Mouse (Mus musculus): ENCODE measurements around the gene Zfp385c. TPM values are rescaled to one million over a fixed set of nuclear protein-coding genes. Genes with fewer than 3 reads are reported as not detected.
A peak's percentile ranks its signal among the peaks of the same experiment; 100 is the strongest.
"Not testable (repeated sequence)": the region's sequence is repeated elsewhere in the genome, so short reads cannot be mapped to it uniquely, and the experiment has no call there.

Zfp385c gene
- polyA plus RNA-seq, 1 experiment from 2014 or later = not detected

DNA sequence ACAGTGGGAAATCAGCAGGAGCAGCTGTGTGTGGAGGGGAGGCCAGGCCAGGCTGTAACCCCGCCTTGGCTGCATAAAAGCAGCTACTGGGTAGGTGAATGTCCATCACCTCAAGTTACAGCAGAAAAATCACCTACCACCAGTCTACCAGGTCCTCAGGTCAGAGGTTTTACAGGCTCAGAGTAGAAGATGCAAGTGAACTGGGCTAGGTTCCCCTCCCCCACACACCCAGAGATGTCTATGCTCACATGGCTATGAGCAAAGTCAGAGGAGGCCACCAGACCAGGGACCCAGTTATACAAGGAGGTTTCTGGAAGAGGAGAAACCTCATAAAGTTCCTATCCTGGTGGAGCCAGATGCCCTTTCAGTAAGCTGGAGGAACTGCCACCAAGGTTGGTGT lies 21.2 kb downstream of the Zfp385c start:
- no peak for DNase-seq (ENCODE audit: low spot score)
- no peak overlapping the region for H3K4me2 ChIP-seq (ENCODE audit: low read depth)
- no peak for ATAC-seq (ENCODE audit: insufficient read depth, low FRiP score, low TSS enrichment)
- no peak overlapping the region for H3K9ac ChIP-seq (ENCODE audit: low read length)
- peaks cover 6% of the 10 kb centered on the region; the same call in 1 of the 2 replicates for H3K4me1 ChIP-seq (ENCODE audit: control insufficient read depth, insufficient read depth, low read length)
- no peaks in the 10 kb centered on the region for H3K9me3 ChIP-seq (ENCODE audit: control insufficient read depth, low read length)
- peaks cover 10% of the 10 kb centered on the region; the same call in 1 of the 2 replicates for H3K27me3 ChIP-seq (ENCODE audit: control insufficient read depth, insufficient read depth, low read length)
- no peak overlapping the region for H3K4me3 ChIP-seq (ENCODE audit: low read depth, low read length)
- no peaks in the 10 kb centered on the region for H3K36me3 ChIP-seq (ENCODE audit: control insufficient read depth, insufficient read depth, low read length)
- no peak overlapping the region for H3K27ac ChIP-seq (ENCODE audit: low read depth, low read length)
- WGBS = 82% methylated on average over 1 of the region's 1 CpGs

DNA sequence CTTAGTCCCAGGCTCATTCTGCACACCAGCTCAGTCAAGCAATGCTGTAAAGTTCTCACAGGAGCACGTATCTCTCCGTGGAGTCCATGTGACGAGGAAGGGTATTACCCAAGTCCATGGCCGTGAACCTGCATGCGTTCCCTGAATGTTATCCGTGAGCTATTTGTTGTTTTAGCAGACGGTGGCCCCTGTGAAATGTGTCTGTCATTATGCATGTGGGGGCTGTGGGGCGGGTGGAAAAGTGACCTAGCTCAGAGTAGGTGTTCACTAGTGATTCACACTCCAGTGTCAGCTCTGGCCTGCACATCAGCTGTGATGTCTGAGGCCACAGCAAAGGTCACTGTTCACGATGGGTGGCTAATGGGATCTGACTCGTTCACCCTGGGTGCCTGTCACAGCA lies 32.4 kb downstream of the Zfp385c start:
- WGBS = 70% methylated on average over 10 of the region's 10 CpGs
- DNase-seq (ENCODE audit: low spot score) = no peak
- Histone ChIP-seq H3K4me2 (ENCODE audit: low read depth) (no peak overlapping the region), H3K36me3 (ENCODE audit: control insufficient read depth, insufficient read depth, low read length) (no peaks in the 10 kb centered on the region), H3K4me3 (ENCODE audit: low read depth, low read length) (no peak overlapping the region), H3K4me1 (ENCODE audit: control insufficient read depth, insufficient read depth, low read length) (no peaks in the 10 kb centered on the region), H3K27ac (ENCODE audit: low read depth, low read length) (no peak overlapping the region), H3K9ac (ENCODE audit: low read length) (no peak overlapping the region), H3K9me3 (ENCODE audit: control insufficient read depth, low read length) (no peaks in the 10 kb centered on the region), H3K27me3 (ENCODE audit: control insufficient read depth, insufficient read depth, low read length) (no peaks in the 10 kb centered on the region)
- ATAC-seq (ENCODE audit: insufficient read depth, low FRiP score, low TSS enrichment) = no peak

DNA sequence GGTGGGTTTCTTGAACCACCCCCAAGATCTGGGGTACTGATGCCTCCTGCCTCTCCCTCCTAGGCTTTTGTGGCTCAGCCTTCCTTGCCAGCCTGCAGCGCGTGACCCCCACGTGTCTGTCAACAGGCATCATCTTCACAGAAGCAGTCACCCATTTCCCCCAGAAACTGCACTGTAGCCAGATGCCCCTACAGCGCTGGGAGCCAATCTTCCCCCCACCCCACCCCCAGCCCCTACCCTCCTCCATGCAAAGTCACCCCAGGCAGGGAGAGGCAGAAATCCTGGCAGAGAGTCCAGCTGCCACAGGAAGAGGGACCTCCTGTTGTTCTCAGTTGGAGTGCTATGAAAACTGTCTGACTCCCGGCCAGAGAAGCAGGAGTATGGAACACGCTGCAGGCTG lies 35.8 kb downstream of the Zfp385c start:
- Histone ChIP-seq H3K4me3 (ENCODE audit: low read depth, low read length) (no peak overlapping the region), H3K27me3 (ENCODE audit: control insufficient read depth, insufficient read depth, low read length) (no peaks in the 10 kb centered on the region), H3K4me1 (ENCODE audit: control insufficient read depth, insufficient read depth, low read length) (no peaks in the 10 kb centered on the region), H3K4me2 (ENCODE audit: low read depth) (no peak overlapping the region), H3K9me3 (ENCODE audit: control insufficient read depth, low read length) (no peaks in the 10 kb centered on the region), H3K9ac (ENCODE audit: low read length) (no peak overlapping the region), H3K27ac (ENCODE audit: low read depth, low read length) (no peak overlapping the region), H3K36me3 (ENCODE audit: control insufficient read depth, insufficient read depth, low read length) (no peaks in the 10 kb centered on the region)
- WGBS = 16% methylated on average over 6 of the region's 6 CpGs
- DNase-seq (ENCODE audit: low spot score) (peak; percentile 19), ATAC-seq (ENCODE audit: insufficient read depth, low FRiP score, low TSS enrichment) (no peak)

DNA sequence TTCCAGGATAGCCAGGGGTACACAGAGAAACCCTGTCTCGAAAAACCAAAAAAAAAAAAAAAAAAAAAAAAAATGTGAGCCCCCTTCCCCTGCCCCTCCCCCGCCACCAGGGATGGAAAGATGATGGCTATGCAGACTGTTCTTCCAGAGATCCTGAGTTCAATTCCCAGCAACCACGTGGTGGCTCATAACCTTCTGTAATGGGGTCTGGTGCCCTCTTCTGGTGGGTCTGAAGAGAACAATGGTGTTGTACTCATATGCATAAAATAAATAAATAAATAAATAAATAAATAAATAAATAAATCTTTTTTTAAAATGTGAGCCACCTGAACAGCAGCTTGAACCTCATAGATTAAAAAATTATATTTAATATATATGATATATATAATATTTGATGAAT lies 36.7 kb downstream of the Zfp385c start:
- H3K9me3 ChIP-seq (ENCODE audit: control insufficient read depth, low read length); H3K4me1 ChIP-seq (ENCODE audit: control insufficient read depth, insufficient read depth, low read length); DNase-seq (ENCODE audit: low spot score); H3K9ac ChIP-seq (ENCODE audit: low read length); ATAC-seq (ENCODE audit: insufficient read depth, low FRiP score, low TSS enrichment); H3K4me3 ChIP-seq (ENCODE audit: low read depth, low read length); H3K4me2 ChIP-seq (ENCODE audit: low read depth); H3K36me3 ChIP-seq (ENCODE audit: control insufficient read depth, insufficient read depth, low read length); H3K27ac ChIP-seq (ENCODE audit: low read depth, low read length); H3K27me3 ChIP-seq (ENCODE audit: control insufficient read depth, insufficient read depth, low read length): not testable (repeated sequence)
- WGBS = 47% methylated on average over 2 of the region's 3 CpGs

DNA sequence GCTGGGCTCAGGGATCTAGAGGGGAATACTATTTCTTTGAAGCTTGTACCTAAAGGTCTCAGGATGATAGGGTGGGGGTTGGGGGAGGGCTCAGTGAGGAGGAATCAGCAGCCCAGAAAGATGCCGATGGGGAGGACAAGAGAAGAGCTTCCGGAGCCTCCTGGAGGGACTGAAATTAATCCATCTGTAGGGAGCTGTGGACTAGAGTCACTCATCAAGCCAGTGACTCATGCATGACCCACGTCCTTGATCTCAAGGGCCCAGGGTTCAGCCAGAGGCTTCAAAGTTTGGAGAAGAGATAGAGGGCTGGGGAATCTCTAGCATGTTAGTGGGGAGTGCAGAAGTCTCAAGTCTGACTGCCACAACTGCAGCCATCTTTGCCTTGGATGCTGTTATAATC lies 40.5 kb downstream of the Zfp385c start:
- no peaks in the 10 kb centered on the region for H3K9me3 ChIP-seq (ENCODE audit: control insufficient read depth, low read length)
- ATAC-seq (ENCODE audit: insufficient read depth, low FRiP score, low TSS enrichment) (no peak), DNase-seq (ENCODE audit: low spot score) (no peak)
- H3K4me1 ChIP-seq (ENCODE audit: control insufficient read depth, insufficient read depth, low read length) = no peaks in the 10 kb centered on the region
- H3K4me3 ChIP-seq (ENCODE audit: low read depth, low read length) = no peak overlapping the region
- peaks cover 16% of the 10 kb centered on the region for H3K27me3 ChIP-seq (ENCODE audit: control insufficient read depth, insufficient read depth, low read length)
- H3K9ac ChIP-seq (ENCODE audit: low read length) = no peak overlapping the region
- no peak overlapping the region for H3K4me2 ChIP-seq (ENCODE audit: low read depth)
- H3K36me3 ChIP-seq (ENCODE audit: control insufficient read depth, insufficient read depth, low read length) = no peaks in the 10 kb centered on the region
- WGBS = 44% methylated on average over 3 of the region's 3 CpGs
- no peak overlapping the region for H3K27ac ChIP-seq (ENCODE audit: low read depth, low read length)

DNA sequence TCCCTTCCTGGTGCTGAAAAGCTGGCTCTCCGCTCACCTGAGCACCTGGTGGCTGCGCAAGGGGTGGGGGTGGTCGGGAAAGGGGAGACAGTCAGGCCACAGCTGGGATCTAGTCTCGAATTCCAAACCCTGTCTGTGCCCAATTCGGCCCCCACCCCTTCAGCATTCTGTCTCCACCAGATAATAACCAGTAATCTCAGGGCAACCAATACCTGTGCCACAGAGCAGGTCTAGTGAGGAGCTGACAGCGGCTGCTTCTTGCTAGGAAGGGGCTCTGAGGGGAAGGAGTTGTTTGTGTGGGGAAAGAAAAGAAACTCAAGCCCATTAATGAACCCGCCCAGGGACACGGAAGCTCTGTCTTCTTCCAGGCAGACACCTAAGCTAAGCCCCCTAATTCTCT lies 41.0 kb downstream of the Zfp385c start:
- Histone ChIP-seq H3K9me3 (ENCODE audit: control insufficient read depth, low read length) (no peaks in the 10 kb centered on the region), H3K9ac (ENCODE audit: low read length) (no peak overlapping the region), H3K4me1 (ENCODE audit: control insufficient read depth, insufficient read depth, low read length) (no peaks in the 10 kb centered on the region), H3K4me3 (ENCODE audit: low read depth, low read length) (no peak overlapping the region), H3K36me3 (ENCODE audit: control insufficient read depth, insufficient read depth, low read length) (no peaks in the 10 kb centered on the region), H3K27ac (ENCODE audit: low read depth, low read length) (no peak overlapping the region), H3K27me3 (ENCODE audit: control insufficient read depth, insufficient read depth, low read length) (peaks cover 16% of the 10 kb centered on the region), H3K4me2 (ENCODE audit: low read depth) (no peak overlapping the region)
- WGBS = 16% methylated on average over 8 of the region's 8 CpGs
- ATAC-seq (ENCODE audit: insufficient read depth, low FRiP score, low TSS enrichment) (no peak), DNase-seq (ENCODE audit: low spot score) (no peak)

DNA sequence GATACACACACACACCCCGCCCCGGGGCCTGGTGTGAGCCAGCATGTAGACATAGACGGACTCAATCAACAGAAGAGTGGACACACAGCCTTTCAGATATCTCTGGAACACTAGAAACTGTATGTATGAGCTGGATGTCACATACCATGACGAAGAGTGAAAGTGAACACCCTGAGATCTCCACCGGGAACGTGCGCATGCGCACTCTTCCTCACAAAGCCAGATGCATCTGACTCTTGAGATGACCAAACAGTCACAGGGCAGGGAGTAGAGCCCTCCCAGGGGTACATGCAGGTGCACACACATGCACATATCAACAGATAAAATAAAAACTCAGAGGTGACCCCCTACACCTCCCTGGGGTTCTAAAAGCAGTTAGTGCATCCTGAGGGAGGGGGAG lies 43.9 kb downstream of the Zfp385c start:
- ATAC-seq (ENCODE audit: insufficient read depth, low FRiP score, low TSS enrichment) (no peak), DNase-seq (ENCODE audit: low spot score) (no peak)
- no peaks in the 10 kb centered on the region for H3K9me3 ChIP-seq (ENCODE audit: control insufficient read depth, low read length)
- H3K27ac ChIP-seq (ENCODE audit: low read depth, low read length) = no peak overlapping the region
- no peaks in the 10 kb centered on the region for H3K36me3 ChIP-seq (ENCODE audit: control insufficient read depth, insufficient read depth, low read length)
- H3K4me1 ChIP-seq (ENCODE audit: control insufficient read depth, insufficient read depth, low read length) = no peaks in the 10 kb centered on the region
- H3K27me3 ChIP-seq (ENCODE audit: control insufficient read depth, insufficient read depth, low read length) = peaks cover 16% of the 10 kb centered on the region
- no peak overlapping the region for H3K4me3 ChIP-seq (ENCODE audit: low read depth, low read length)
- 89% methylated on average over 8 of the region's 8 CpGs for WGBS
- H3K4me2 ChIP-seq (ENCODE audit: low read depth) = no peak overlapping the region
- no peak overlapping the region for H3K9ac ChIP-seq (ENCODE audit: low read length)

DNA sequence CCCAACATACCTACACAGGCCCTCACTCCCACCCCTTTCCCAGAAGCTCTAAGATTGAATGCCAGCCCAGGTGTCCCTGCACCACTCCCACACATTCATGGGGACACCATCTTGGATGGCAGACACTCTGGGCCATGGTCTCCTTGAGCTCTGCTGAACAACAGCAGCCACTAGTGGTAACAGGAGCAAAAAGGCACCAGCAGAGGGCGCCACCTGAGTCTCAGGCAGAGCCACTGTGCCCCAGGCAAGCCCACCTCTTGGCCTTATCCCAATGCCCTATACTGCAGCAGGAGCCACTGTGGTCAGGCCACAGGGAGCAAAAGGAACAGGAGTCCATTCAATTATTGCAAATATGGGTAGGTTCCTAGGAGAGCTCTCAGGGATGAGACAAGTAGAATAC lies 46.0 kb downstream of the Zfp385c start:
- H3K4me3 ChIP-seq (ENCODE audit: low read depth, low read length) = no peak overlapping the region
- H3K27me3 ChIP-seq (ENCODE audit: control insufficient read depth, insufficient read depth, low read length) = peaks cover 16% of the 10 kb centered on the region

DNA sequence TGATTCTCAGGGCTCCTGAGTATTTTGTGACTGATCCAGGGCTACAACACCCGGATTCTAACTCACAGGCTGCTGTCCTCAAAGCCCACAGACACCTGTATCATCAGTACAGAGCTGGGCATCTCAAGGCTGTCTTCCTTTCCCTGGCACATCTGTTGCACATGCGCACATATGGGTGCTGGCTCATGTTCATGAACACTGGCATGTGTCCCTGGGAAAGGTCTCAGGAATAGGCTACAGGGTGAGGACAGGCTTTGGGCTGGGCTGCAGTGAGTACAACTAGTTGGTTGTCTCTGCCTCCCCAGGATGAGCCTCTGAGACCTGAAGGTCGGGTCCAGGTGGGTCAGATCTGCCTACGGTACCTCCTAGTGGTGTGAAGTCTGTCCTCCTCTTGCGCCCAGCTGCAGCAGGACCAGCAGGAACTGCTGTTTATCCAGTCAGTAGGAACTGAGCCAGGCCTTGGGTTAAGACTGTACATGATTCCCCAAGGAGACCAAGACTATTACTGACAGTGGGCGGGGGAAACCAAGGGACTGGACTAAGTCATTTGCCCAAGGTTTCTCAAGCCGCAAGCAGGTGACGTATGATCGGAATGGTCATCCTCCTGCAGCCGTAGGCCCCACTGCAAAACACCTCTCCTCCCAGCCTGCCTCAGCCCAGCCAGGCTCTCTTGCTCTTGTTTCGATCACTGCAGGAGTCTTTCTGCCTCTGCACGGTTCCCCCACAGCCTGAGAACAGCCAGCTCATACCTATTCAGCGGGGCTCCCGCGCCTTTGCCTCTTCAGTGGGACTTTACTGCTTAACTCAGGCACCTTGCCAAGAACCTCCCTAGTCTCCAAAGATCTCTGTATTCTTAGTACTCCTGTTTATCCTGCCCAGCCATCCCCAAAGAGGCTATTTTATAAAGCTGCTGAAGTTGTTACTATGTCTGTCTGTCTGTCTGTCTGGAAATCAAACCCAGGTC lies 48.4 kb downstream of the Zfp385c start:
- Histone ChIP-seq H3K27ac (ENCODE audit: low read depth, low read length) (no peak overlapping the region), H3K36me3 (ENCODE audit: control insufficient read depth, insufficient read depth, low read length) (no peaks in the 10 kb centered on the region), H3K27me3 (ENCODE audit: control insufficient read depth, insufficient read depth, low read length) (peaks cover 19% of the 10 kb centered on the region), H3K9me3 (ENCODE audit: control insufficient read depth, low read length) (no peaks in the 10 kb centered on the region), H3K4me1 (ENCODE audit: control insufficient read depth, insufficient read depth, low read length) (0 out of 2 replicates have a peak, but pooled peaks cover 4% of the 10 kb centered on the region), H3K4me2 (ENCODE audit: low read depth) (no peak overlapping the region), H3K4me3 (ENCODE audit: low read depth, low read length) (no peak overlapping the region), H3K9ac (ENCODE audit: low read length) (no peak overlapping the region)
- WGBS = 72% methylated on average over 15 of the region's 15 CpGs
- DNase-seq (ENCODE audit: low spot score) (no peak), ATAC-seq (ENCODE audit: insufficient read depth, low FRiP score, low TSS enrichment) (no peak)

More for the DNA sequence above, 46.0 kb downstream of the Zfp385c start:
- Histone ChIP-seq H3K4me1 (ENCODE audit: control insufficient read depth, insufficient read depth, low read length) (no peaks in the 10 kb centered on the region), H3K9me3 (ENCODE audit: control insufficient read depth, low read length) (no peaks in the 10 kb centered on the region), H3K9ac (ENCODE audit: low read length) (no peak overlapping the region), H3K4me2 (ENCODE audit: low read depth) (no peak overlapping the region), H3K27ac (ENCODE audit: low read depth, low read length) (no peak overlapping the region), H3K36me3 (ENCODE audit: control insufficient read depth, insufficient read depth, low read length) (no peaks in the 10 kb centered on the region)
- ATAC-seq (ENCODE audit: insufficient read depth, low FRiP score, low TSS enrichment) (no peak), DNase-seq (ENCODE audit: low spot score) (peak; percentile 63)
- WGBS = 18% methylated on average over 1 of the region's 1 CpGs

Data from neural tube, embryonic 11.5 days (tissue).